ENCODE assay signal across 8 mouse cellular contexts in genomic region chr8:104564633-104565456, GRCm38 (mm10). TPM values are rescaled to one million over a fixed set of nuclear protein-coding genes. Genes with fewer than 3 reads are reported as not detected.
DNase-seq lines count a peak whose midpoint lies in the region; ATAC-seq lines count a peak whose summit lies in the region.

No protein-coding gene starts in this region.

- ATAC-seq in megakaryocyte progenitor cell, adult 5-6 weeks (replicated peaks; ENCODE audit: poor library complexity), result peak; percentile 100

- DNase-seq in adrenal gland, adult (ENCODE audit: inconsistent age in 2 of 2, low spot score in 1 of 2), result peak; percentile 81 to 94
- DNase-seq in embryo, embryonic 10 days (ENCODE audit: low spot score), result peak; percentile 90
- peak; percentile 89 for DNase-seq in gastrocnemius, postnatal 10 days
- peak; percentile 98 for DNase-seq in induced T-regulatory cell, adult 2 months (ENCODE audit: low read depth)
- DNase-seq in left cerebral cortex, adult 8-10 months (ENCODE audit: low spot score in 2 of 2), result peak; percentile 40 to 65
- peak; percentile 85 to 87 for DNase-seq in right cerebral cortex, postnatal 10 days (ENCODE audit: low spot score in 2 of 2)
- DNase-seq in urinary bladder, postnatal 25 days (ENCODE audit: low spot score), result peak; percentile 82

RNA-seq across cellular contexts. Expression of gene Pdp2, which starts 26.4 kb away (rescaled TPM):
- 1 to 10 TPM; 3.8 to 4.7 TPM for total RNA-seq in gastrocnemius, postnatal 10 days (2021)
- total RNA-seq in left cerebral cortex, adult 8-10 months (2022), result 10 to 100 TPM in 3 of 4 experiments, 1 to 10 TPM in 1; 9.0 to 11.6 (median 10.4) TPM
- 8.8 and 9.3 TPM in 2 replicates for total RNA-seq in megakaryocyte progenitor cell, adult 5-6 weeks (2015)
- 7.2 and 9.2 TPM in 2 replicates for total RNA-seq in megakaryocyte progenitor cell, adult 5-6 weeks (2017)

RNA-seq across cellular contexts. Expression of gene Car7, which starts 30.4 kb away (rescaled TPM):
- total RNA-seq in gastrocnemius, postnatal 10 days (2021), result 1 to 10 TPM in 1 of 2 experiments, under 1 TPM in 1; 0.56 to 1.6 TPM
- total RNA-seq in left cerebral cortex, adult 8-10 months (2022), result 10 to 100 TPM; 22.8 to 28.3 (median 26.8) TPM
- total RNA-seq in megakaryocyte progenitor cell, adult 5-6 weeks (2015), result not detected in 2 replicates
- total RNA-seq in megakaryocyte progenitor cell, adult 5-6 weeks (2017), result 0.07 and 0.33 TPM in 2 replicates

RNA-seq across cellular contexts. Expression of gene Nae1, which starts 30.4 kb away (rescaled TPM):
- 10 to 100 TPM; 27.0 to 27.4 TPM for total RNA-seq in gastrocnemius, postnatal 10 days (2021)
- 10 to 100 TPM; 48.5 to 59.2 (median 55.1) TPM for total RNA-seq in left cerebral cortex, adult 8-10 months (2022)
- 60.1 and 69.1 TPM in 2 replicates for total RNA-seq in megakaryocyte progenitor cell, adult 5-6 weeks (2015)
- total RNA-seq in megakaryocyte progenitor cell, adult 5-6 weeks (2017), result 74.4 and 88.3 TPM in 2 replicates

RNA-seq across cellular contexts. Expression of gene Terb1, which starts 55.1 kb away (rescaled TPM):
- not detected for total RNA-seq in gastrocnemius, postnatal 10 days (2021)
- 1 to 10 TPM; 1.8 to 2.4 (median 2.1) TPM for total RNA-seq in left cerebral cortex, adult 8-10 months (2022)
- total RNA-seq in megakaryocyte progenitor cell, adult 5-6 weeks (2015), result not detected in 2 replicates
- not detected in 2 replicates for total RNA-seq in megakaryocyte progenitor cell, adult 5-6 weeks (2017)

RNA-seq across cellular contexts. Expression of gene Cdh16, which starts 59.4 kb away (rescaled TPM):
- under 1 TPM; 0.54 to 0.63 TPM for total RNA-seq in gastrocnemius, postnatal 10 days (2021)
- not detected for total RNA-seq in left cerebral cortex, adult 8-10 months (2022)
- total RNA-seq in megakaryocyte progenitor cell, adult 5-6 weeks (2015), result not detected in 2 replicates
- total RNA-seq in megakaryocyte progenitor cell, adult 5-6 weeks (2017), result not detected in 2 replicates

Comparison
In these comparisons a context has a peak if more than half of its experiments do, and no peak if none do; other contexts are left out.
1. Peak in every context shown above with its lines: DNase-seq and ATAC-seq.
2. RNA of gene Car7, which starts 30.4 kb away (total RNA-seq): 22.8 to 28.3 TPM in left cerebral cortex, adult 8-10 months; 0.56 to 1.6 TPM in gastrocnemius, postnatal 10 days and 0.07 to 0.33 TPM in megakaryocyte progenitor cell, adult 5-6 weeks; every median in the first group is over 4 times any median in the second.